Mouse (Mus musculus): ENCODE measurements around the gene Zfp518b.

DNA sequence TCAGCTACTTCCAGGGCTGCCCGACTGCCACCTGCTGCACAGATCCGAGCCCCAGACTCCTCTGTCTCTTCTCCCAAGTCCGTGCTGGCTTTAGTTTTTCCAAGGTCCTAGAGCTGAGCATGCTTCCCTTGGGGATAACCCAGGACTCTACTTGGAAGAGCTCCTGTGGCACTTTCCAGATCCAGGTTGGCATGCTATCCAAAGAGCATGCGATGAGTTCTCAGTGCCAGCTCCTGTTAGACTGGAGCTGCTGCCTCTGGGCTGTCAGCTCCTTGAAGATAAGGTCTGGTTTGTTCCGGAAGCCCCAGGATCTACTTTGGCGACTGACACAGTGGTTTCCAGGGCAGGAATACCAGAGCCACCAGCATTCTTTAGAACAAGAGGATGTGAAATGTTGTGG is 4.6 kb upstream of the Zfp518b start:
- TF ChIP-seq GATA1 (IDR thresholded peaks at IDR 0.05; ENCODE audit: low read length) (no peak), TAL1 (IDR thresholded peaks at IDR 0.05; ENCODE audit: low read length) (no peak)

Measured in erythroblast, embryonic 14.5 days (primary cell).